Mouse (Mus musculus): ENCODE results near the gene Dst. TPM values are rescaled to one million over a fixed set of nuclear protein-coding genes. Genes with fewer than 3 reads are reported as not detected.

The Dst gene
- polyA plus RNA-seq, 1 experiment from 2014 or later: 24.9 TPM

DNA sequence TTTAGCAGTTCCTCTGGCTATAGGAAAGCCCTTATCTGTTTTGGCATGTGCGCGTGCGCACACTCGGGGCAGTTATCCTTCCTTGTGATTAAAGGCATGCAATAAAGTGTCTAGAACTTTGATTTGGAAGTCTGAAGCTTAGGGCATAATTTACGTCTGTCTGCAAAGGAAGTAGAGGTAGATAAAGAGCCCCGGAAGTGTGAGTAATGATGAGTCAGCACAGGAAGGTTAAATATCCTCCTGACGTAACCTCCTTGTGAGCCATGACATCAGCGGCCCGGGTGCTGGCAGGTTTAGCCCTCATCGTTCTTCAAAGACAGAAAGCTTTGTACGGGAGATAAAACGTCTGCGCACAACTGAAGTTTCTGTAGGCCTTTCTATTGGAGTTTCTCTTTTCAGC, 343.1 kb downstream of the Dst start:
- 96% methylated on average over 13 of the region's 13 CpGs for WGBS
- Histone ChIP-seq H3K4me3 (ENCODE audit: low read depth, low read length) (no peak overlapping the region), H3K4me2 (ENCODE audit: low read length) (no peak overlapping the region), H3K27me3 (replicated peaks; ENCODE audit: control insufficient read depth, insufficient read depth, low read length) (no peaks in the 10 kb centered on the region), H3K4me1 (ENCODE audit: control insufficient read depth, insufficient read depth, low read length) (no peaks in the 10 kb centered on the region), H3K36me3 (ENCODE audit: control insufficient read depth, insufficient read depth, low read length) (peaks cover 52% of the 10 kb centered on the region), H3K9me3 (replicated peaks; ENCODE audit: control insufficient read depth, low read length) (no peaks in the 10 kb centered on the region), H3K9ac (ENCODE audit: low read length) (no peak overlapping the region), H3K27ac (ENCODE audit: low read depth, low read length) (no peak overlapping the region)
- ATAC-seq (no peak), DNase-seq (ENCODE audit: low spot score) (no peak)

DNA sequence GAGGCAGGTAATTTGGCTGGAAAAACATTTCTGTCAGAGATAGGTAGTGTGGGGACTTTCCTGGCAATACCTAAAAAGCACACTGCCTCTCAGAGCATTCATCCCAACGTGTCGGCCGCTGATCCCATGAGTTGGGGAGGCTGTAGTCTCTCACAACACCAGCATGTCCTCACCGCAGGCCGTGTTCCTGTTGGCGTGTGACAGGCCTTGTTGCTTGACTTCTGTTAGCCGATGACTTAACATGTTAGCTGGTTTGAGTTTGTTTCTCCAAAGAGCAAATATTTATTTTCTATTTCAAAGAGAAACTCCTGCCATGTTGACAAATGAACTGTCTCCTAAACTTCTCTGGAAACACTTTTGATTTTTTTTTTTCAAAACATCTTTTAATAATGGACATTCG, 344.2 kb downstream of the Dst start:
- H3K9me3 ChIP-seq (replicated peaks; ENCODE audit: control insufficient read depth, low read length): no peaks in the 10 kb centered on the region
- WGBS: 93% methylated on average over 8 of the region's 8 CpGs
- H3K9ac ChIP-seq (ENCODE audit: low read length): no peak overlapping the region
- no peak overlapping the region for H3K27ac ChIP-seq (ENCODE audit: low read depth, low read length)
- no peak for ATAC-seq
- no peaks in the 10 kb centered on the region for H3K4me1 ChIP-seq (ENCODE audit: control insufficient read depth, insufficient read depth, low read length)
- no peaks in the 10 kb centered on the region for H3K27me3 ChIP-seq (replicated peaks; ENCODE audit: control insufficient read depth, insufficient read depth, low read length)
- H3K36me3 ChIP-seq (ENCODE audit: control insufficient read depth, insufficient read depth, low read length): peaks cover 55% of the 10 kb centered on the region
- no peak overlapping the region for H3K4me3 ChIP-seq (ENCODE audit: low read depth, low read length)
- no peak for DNase-seq (ENCODE audit: low spot score)
- no peak overlapping the region for H3K4me2 ChIP-seq (ENCODE audit: low read length)

DNA sequence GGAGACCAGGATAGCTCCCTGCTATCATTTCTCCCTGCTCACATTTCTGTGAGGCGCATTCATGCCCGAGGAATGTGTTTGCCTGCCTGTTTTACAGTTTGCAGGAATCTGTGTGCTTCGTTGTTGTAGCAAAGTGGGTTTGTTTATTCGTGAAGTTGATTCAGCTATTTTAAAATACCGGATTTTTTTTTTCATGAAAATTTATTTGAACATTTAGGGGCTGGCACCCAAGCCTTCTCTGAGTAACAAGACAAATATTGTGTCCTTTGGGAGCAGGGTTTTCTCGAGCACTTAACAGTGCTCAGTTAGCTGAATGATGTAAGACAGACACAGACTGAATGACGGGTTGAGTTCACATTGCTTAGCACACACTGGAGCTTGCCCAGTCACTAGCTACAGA, 345.9 kb downstream of the Dst start:
- Histone ChIP-seq H3K27me3 (replicated peaks; ENCODE audit: control insufficient read depth, insufficient read depth, low read length) (no peaks in the 10 kb centered on the region), H3K4me1 (ENCODE audit: control insufficient read depth, insufficient read depth, low read length) (no peaks in the 10 kb centered on the region), H3K9me3 (replicated peaks; ENCODE audit: control insufficient read depth, low read length) (no peaks in the 10 kb centered on the region), H3K4me3 (ENCODE audit: low read depth, low read length) (no peak overlapping the region), H3K27ac (ENCODE audit: low read depth, low read length) (no peak overlapping the region), H3K4me2 (ENCODE audit: low read length) (no peak overlapping the region), H3K36me3 (ENCODE audit: control insufficient read depth, insufficient read depth, low read length) (peaks cover 61% of the 10 kb centered on the region), H3K9ac (ENCODE audit: low read length) (no peak overlapping the region)
- 92% methylated on average over 7 of the region's 7 CpGs for WGBS
- no peak for DNase-seq (ENCODE audit: low spot score)
- ATAC-seq: no peak

DNA sequence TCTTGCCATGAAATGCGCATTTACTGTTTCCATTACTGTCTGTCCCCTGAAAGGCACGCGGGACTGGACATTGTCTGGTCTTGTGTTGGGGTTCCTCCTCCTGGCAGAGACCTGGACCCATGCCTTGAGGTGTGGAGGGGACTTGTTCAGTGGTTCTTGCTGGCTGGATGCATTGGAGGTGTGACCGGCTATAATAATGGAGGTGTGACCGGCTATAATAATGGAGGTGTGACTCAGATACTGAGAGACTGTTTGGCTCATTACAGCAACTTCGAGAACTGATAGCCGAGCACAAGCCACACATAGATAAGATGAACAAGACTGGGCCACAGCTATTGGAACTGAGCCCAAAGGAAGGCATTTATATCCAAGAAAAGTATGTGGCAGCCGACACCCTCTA, 351.9 kb downstream of the Dst start:
- no peak for DNase-seq (ENCODE audit: low spot score)
- no peaks in the 10 kb centered on the region for H3K4me1 ChIP-seq (ENCODE audit: control insufficient read depth, insufficient read depth, low read length)
- H3K4me3 ChIP-seq (ENCODE audit: low read depth, low read length): no peak overlapping the region
- no peak overlapping the region for H3K4me2 ChIP-seq (ENCODE audit: low read length)
- H3K9me3 ChIP-seq (replicated peaks; ENCODE audit: control insufficient read depth, low read length): no peaks in the 10 kb centered on the region
- peaks cover 70% of the 10 kb centered on the region for H3K36me3 ChIP-seq (ENCODE audit: control insufficient read depth, insufficient read depth, low read length)
- ATAC-seq: no peak
- H3K9ac ChIP-seq (ENCODE audit: low read length): no peak overlapping the region
- H3K27ac ChIP-seq (ENCODE audit: low read depth, low read length): no peak overlapping the region
- no peaks in the 10 kb centered on the region for H3K27me3 ChIP-seq (replicated peaks; ENCODE audit: control insufficient read depth, insufficient read depth, low read length)
- 89% methylated on average over 8 of the region's 8 CpGs for WGBS

DNA sequence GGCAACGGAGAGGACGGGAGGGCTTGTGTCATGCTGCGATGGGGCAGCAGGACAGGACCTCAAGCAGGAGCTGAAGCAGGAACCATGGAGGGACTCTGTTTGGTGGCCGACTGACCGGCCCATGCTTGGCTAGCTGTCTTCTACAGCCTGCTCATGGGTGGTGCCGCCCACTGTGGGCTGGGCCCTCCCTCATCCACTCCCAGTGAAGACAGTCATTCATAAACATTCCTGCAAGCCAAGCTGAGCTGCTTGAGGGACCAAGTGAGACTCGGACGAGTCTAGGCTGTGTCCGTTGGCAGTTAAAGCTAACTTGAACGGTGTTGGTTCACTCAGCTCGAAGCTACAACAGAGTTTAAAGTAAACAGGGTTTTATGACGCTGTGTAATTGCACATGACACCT, 353.0 kb downstream of the Dst start:
- H3K9ac ChIP-seq (ENCODE audit: low read length): no peak overlapping the region
- no peaks in the 10 kb centered on the region for H3K4me1 ChIP-seq (ENCODE audit: control insufficient read depth, insufficient read depth, low read length)
- no peak overlapping the region for H3K27ac ChIP-seq (ENCODE audit: low read depth, low read length)
- peaks cover 77% of the 10 kb centered on the region for H3K36me3 ChIP-seq (ENCODE audit: control insufficient read depth, insufficient read depth, low read length)
- DNase-seq (ENCODE audit: low spot score) (no peak), ATAC-seq (no peak)
- H3K27me3 ChIP-seq (replicated peaks; ENCODE audit: control insufficient read depth, insufficient read depth, low read length): no peaks in the 10 kb centered on the region
- 86% methylated on average over 12 of the region's 12 CpGs for WGBS
- H3K4me3 ChIP-seq (ENCODE audit: low read depth, low read length): no peak overlapping the region
- H3K4me2 ChIP-seq (ENCODE audit: low read length): no peak overlapping the region
- H3K9me3 ChIP-seq (replicated peaks; ENCODE audit: control insufficient read depth, low read length): no peaks in the 10 kb centered on the region

DNA sequence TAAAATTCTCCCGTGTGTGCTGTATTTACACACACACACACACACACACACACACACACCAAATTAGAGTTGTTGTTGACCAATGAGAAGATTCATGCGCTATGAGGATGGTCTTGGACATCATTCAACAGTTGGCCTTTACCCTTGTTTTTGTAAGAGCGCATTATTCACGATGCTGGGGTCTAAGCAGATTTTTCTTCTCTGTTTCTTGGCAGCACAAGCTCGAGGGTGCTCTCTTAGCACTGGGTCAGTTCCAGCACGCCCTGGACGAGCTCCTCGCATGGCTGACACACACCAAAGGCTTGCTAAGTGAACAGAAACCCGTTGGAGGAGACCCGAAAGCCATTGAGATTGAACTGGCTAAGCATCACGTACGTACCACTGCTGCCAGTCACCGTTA, 360.5 kb downstream of the Dst start:
- Histone ChIP-seq H3K27me3 (replicated peaks; ENCODE audit: control insufficient read depth, insufficient read depth, low read length) (no peaks in the 10 kb centered on the region), H3K4me2 (ENCODE audit: low read length) (no peak overlapping the region), H3K4me1 (ENCODE audit: control insufficient read depth, insufficient read depth, low read length) (no peaks in the 10 kb centered on the region), H3K4me3 (ENCODE audit: low read depth, low read length) (no peak overlapping the region), H3K36me3 (ENCODE audit: control insufficient read depth, insufficient read depth, low read length) (peaks cover 82% of the 10 kb centered on the region), H3K9ac (ENCODE audit: low read length) (no peak overlapping the region), H3K9me3 (replicated peaks; ENCODE audit: control insufficient read depth, low read length) (no peaks in the 10 kb centered on the region), H3K27ac (ENCODE audit: low read depth, low read length) (no peak overlapping the region)
- no peak for ATAC-seq
- no peak for DNase-seq (ENCODE audit: low spot score)
- WGBS: 87% methylated on average over 13 of the region's 13 CpGs

DNA sequence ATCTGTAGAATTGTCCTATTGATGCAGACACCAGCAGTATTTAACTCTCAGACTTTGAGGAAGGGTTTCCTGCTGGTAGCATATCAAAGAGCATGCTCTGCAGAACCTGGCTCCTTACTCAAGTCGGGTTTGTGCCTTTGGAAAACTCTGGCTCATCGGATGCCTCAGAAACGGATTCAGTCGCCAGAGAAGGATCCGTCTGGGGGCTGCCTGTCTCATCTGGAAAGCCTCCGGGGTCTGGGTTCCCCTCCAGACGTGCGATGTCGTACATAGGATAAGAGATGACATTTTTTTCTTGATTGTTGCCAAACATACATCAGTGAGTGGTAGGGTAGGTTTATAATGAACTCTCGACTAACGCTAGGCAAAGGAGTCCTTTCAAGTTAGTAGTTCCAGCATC, 361.6 kb downstream of the Dst start:
- Histone ChIP-seq H3K4me1 (ENCODE audit: control insufficient read depth, insufficient read depth, low read length) (no peaks in the 10 kb centered on the region), H3K4me3 (ENCODE audit: low read depth, low read length) (no peak overlapping the region), H3K27me3 (replicated peaks; ENCODE audit: control insufficient read depth, insufficient read depth, low read length) (no peaks in the 10 kb centered on the region), H3K9me3 (replicated peaks; ENCODE audit: control insufficient read depth, low read length) (no peaks in the 10 kb centered on the region), H3K9ac (ENCODE audit: low read length) (no peak overlapping the region), H3K4me2 (ENCODE audit: low read length) (no peak overlapping the region), H3K27ac (ENCODE audit: low read depth, low read length) (no peak overlapping the region), H3K36me3 (ENCODE audit: control insufficient read depth, insufficient read depth, low read length) (peaks cover 78% of the 10 kb centered on the region)
- no peak for ATAC-seq
- 91% methylated on average over 11 of the region's 11 CpGs for WGBS
- DNase-seq (ENCODE audit: low spot score): no peak

DNA sequence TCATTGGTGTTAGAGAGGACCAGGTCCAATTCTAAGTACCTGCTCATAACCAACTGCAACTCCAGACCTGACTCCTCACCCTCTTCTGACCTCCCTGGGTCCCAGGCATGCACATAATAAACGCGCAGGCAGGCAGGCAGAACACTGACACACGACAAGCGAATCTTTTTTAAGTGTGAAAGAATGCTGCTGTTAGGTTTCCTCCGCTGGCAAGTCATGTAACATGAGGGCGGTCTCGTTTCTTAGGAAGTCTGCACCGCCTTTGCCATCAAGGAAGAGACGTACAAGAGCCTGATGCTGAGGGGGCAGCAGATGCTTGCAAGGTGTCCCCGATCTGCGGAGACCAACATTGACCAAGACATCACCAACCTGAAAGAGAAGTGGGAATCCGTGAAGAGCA, 365.9 kb downstream of the Dst start:
- Histone ChIP-seq H3K4me1 (ENCODE audit: control insufficient read depth, insufficient read depth, low read length) (no peaks in the 10 kb centered on the region), H3K27me3 (replicated peaks; ENCODE audit: control insufficient read depth, insufficient read depth, low read length) (no peaks in the 10 kb centered on the region), H3K27ac (ENCODE audit: low read depth, low read length) (no peak overlapping the region), H3K4me3 (ENCODE audit: low read depth, low read length) (no peak overlapping the region), H3K4me2 (ENCODE audit: low read length) (no peak overlapping the region), H3K9me3 (replicated peaks; ENCODE audit: control insufficient read depth, low read length) (no peaks in the 10 kb centered on the region), H3K36me3 (ENCODE audit: control insufficient read depth, insufficient read depth, low read length) (peaks cover 82% of the 10 kb centered on the region), H3K9ac (ENCODE audit: low read length) (no peak overlapping the region)
- ATAC-seq (no peak), DNase-seq (ENCODE audit: low spot score) (no peak)
- 93% methylated on average over 12 of the region's 12 CpGs for WGBS

DNA sequence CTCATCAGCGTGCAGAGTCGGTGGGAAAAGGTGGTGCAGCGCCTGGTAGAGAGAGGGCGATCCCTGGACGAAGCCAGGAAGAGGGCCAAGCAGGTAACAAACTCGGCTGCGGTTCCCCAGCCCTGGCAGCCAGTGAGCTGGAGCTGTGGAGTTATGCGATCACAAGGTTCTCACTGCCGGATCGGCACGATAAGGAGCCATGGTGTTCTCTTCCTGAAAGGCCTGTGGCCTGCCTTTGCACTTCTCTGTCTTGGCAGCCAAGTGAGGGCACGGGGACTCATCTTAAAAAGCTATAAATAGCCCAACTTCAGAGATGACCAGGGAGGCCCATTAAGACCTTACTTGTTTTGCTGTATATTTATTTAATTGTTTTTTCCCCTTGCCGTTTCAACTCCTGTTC, 367.8 kb downstream of the Dst start:
- H3K4me2 ChIP-seq (ENCODE audit: low read length): no peak overlapping the region
- no peak overlapping the region for H3K27ac ChIP-seq (ENCODE audit: low read depth, low read length)
- DNase-seq (ENCODE audit: low spot score) (no peak), ATAC-seq (no peak)
- WGBS: 95% methylated on average over 13 of the region's 13 CpGs
- H3K4me1 ChIP-seq (ENCODE audit: control insufficient read depth, insufficient read depth, low read length): no peaks in the 10 kb centered on the region
- H3K9ac ChIP-seq (ENCODE audit: low read length): no peak overlapping the region
- no peaks in the 10 kb centered on the region for H3K9me3 ChIP-seq (replicated peaks; ENCODE audit: control insufficient read depth, low read length)
- H3K4me3 ChIP-seq (ENCODE audit: low read depth, low read length): no peak overlapping the region
- H3K27me3 ChIP-seq (replicated peaks; ENCODE audit: control insufficient read depth, insufficient read depth, low read length): no peaks in the 10 kb centered on the region
- H3K36me3 ChIP-seq (ENCODE audit: control insufficient read depth, insufficient read depth, low read length): peaks cover 72% of the 10 kb centered on the region

DNA sequence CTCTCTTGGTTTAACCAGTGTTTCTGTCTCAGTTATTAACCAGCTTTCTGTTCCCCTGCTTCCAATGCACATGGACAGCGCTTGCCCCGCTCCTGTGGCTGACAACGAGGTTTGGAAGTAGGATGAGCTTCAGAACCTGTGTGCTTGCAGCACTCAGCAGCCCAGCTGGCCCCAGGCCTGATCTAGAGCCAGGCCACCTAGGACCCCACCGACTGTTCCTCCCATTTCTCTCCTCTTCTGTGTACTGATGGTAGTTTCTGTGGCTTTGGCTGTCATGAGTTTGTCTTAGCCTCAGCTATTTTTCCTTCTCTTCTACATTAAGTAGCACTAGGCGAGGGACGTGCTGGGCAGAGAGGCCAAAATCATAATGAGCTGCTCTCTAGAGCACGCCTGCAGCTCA, 368.7 kb downstream of the Dst start:
- ATAC-seq (no peak), DNase-seq (ENCODE audit: low spot score) (no peak)
- Histone ChIP-seq H3K27ac (ENCODE audit: low read depth, low read length) (no peak overlapping the region), H3K36me3 (ENCODE audit: control insufficient read depth, insufficient read depth, low read length) (peaks cover 68% of the 10 kb centered on the region), H3K27me3 (replicated peaks; ENCODE audit: control insufficient read depth, insufficient read depth, low read length) (no peaks in the 10 kb centered on the region), H3K4me2 (ENCODE audit: low read length) (no peak overlapping the region), H3K4me3 (ENCODE audit: low read depth, low read length) (no peak overlapping the region), H3K9ac (ENCODE audit: low read length) (no peak overlapping the region), H3K9me3 (replicated peaks; ENCODE audit: control insufficient read depth, low read length) (no peaks in the 10 kb centered on the region), H3K4me1 (ENCODE audit: control insufficient read depth, insufficient read depth, low read length) (no peaks in the 10 kb centered on the region)
- 92% methylated on average over 7 of the region's 7 CpGs for WGBS

Data from forebrain, embryonic 14.5 days (tissue).